Mouse (Mus musculus): ENCODE data around the gene Cse1l. TPM values are rescaled to one million over a fixed set of nuclear protein-coding genes. Genes with fewer than 3 reads are reported as not detected.

Cse1l gene
- 135 and 140 TPM in 2 replicates for polyA plus RNA-seq (2015; fragmentation: Nextera tagmentation; extraction: Ambion mirVana)

GRCm38 (mm10) chr2:166905711-166906522, at the start of gene Cse1l:
Cse1l (plus strand) TSS chr2:166906040.
- ATAC-seq (ENCODE audit: low FRiP score, low TSS enrichment) = peak; percentile 99
- Histone ChIP-seq H3K4me3 (ENCODE audit: low read length) (peak within 1 kb of the TSS; percentile 96), H3K9me3 (ENCODE audit: low read length) (no peaks in the 10 kb centered on the region), H3K4me2 (replicated peaks; ENCODE audit: low read depth, low read length) (peak within 1 kb of the TSS; percentile 97), H3K9ac (replicated peaks; ENCODE audit: low read length) (peak within 1 kb of the TSS; percentile 91), H3K27ac (ENCODE audit: low read length) (peak within 1 kb of the TSS; percentile 99), H3K27me3 (ENCODE audit: insufficient read depth, low read length) (no peaks in the 10 kb centered on the region), H3K36me3 (ENCODE audit: insufficient read depth, low read length) (0 out of 2 replicates have a peak, but pooled peaks cover 3% of the 10 kb centered on the region), H3K4me1 (ENCODE audit: insufficient read depth, low read length) (peaks cover 13% of the 10 kb centered on the region)
- under 1% methylated on average over 80 of the region's 80 CpGs for WGBS

- no peaks in the 10 kb centered on the region for H3K27me3 ChIP-seq (ENCODE audit: insufficient read depth, low read length)
- no peak overlapping the region for H3K4me2 ChIP-seq (replicated peaks; ENCODE audit: low read depth, low read length)
- no peaks in the 10 kb centered on the region for H3K9me3 ChIP-seq (ENCODE audit: low read length)
- ATAC-seq (ENCODE audit: low FRiP score, low TSS enrichment) = no peak
- no peak overlapping the region for H3K4me3 ChIP-seq (ENCODE audit: low read length)
- no peaks in the 10 kb centered on the region for H3K4me1 ChIP-seq (ENCODE audit: insufficient read depth, low read length)
- H3K27ac ChIP-seq (ENCODE audit: low read length) = no peak overlapping the region
- WGBS = 91% methylated on average over 6 of the region's 6 CpGs
- H3K9ac ChIP-seq (replicated peaks; ENCODE audit: low read length) = no peak overlapping the region
- peaks cover 36% of the 10 kb centered on the region for H3K36me3 ChIP-seq (ENCODE audit: insufficient read depth, low read length)
Measured at GRCm38 (mm10) chr2:166856366-166856765, 49.5 kb upstream of the Cse1l start.

- no peak overlapping the region for H3K4me2 ChIP-seq (replicated peaks; ENCODE audit: low read depth, low read length)
- peaks cover 37% of the 10 kb centered on the region for H3K36me3 ChIP-seq (ENCODE audit: insufficient read depth, low read length)
- H3K27ac ChIP-seq (ENCODE audit: low read length) = no peak overlapping the region
- ATAC-seq (ENCODE audit: low FRiP score, low TSS enrichment) = no peak
- H3K4me3 ChIP-seq (ENCODE audit: low read length) = no peak overlapping the region
- H3K27me3 ChIP-seq (ENCODE audit: insufficient read depth, low read length) = no peaks in the 10 kb centered on the region
- no peaks in the 10 kb centered on the region for H3K4me1 ChIP-seq (ENCODE audit: insufficient read depth, low read length)
- WGBS = 99% methylated on average over 2 of the region's 2 CpGs
- H3K9me3 ChIP-seq (ENCODE audit: low read length) = no peaks in the 10 kb centered on the region
- no peak overlapping the region for H3K9ac ChIP-seq (replicated peaks; ENCODE audit: low read length)
Measured at GRCm38 (mm10) chr2:166857118-166857517, 48.7 kb upstream of the Cse1l start.

- H3K9ac ChIP-seq (replicated peaks; ENCODE audit: low read length) = no peak overlapping the region
- H3K27ac ChIP-seq (ENCODE audit: low read length) = no peak overlapping the region
- ATAC-seq (ENCODE audit: low FRiP score, low TSS enrichment) = no peak
- H3K4me2 ChIP-seq (replicated peaks; ENCODE audit: low read depth, low read length) = no peak overlapping the region
- H3K9me3 ChIP-seq (ENCODE audit: low read length) = no peaks in the 10 kb centered on the region
- H3K27me3 ChIP-seq (ENCODE audit: insufficient read depth, low read length) = no peaks in the 10 kb centered on the region
- H3K36me3 ChIP-seq (ENCODE audit: insufficient read depth, low read length) = peaks cover 35% of the 10 kb centered on the region
- WGBS = 83% methylated on average over 7 of the region's 7 CpGs
- H3K4me3 ChIP-seq (ENCODE audit: low read length) = no peak overlapping the region
- no peaks in the 10 kb centered on the region for H3K4me1 ChIP-seq (ENCODE audit: insufficient read depth, low read length)
Measured at GRCm38 (mm10) chr2:166859214-166859613, 46.6 kb upstream of the Cse1l start.

- Histone ChIP-seq H3K4me2 (replicated peaks; ENCODE audit: low read depth, low read length) (no peak overlapping the region), H3K36me3 (ENCODE audit: insufficient read depth, low read length) (peaks cover 42% of the 10 kb centered on the region), H3K27ac (ENCODE audit: low read length) (no peak overlapping the region), H3K27me3 (ENCODE audit: insufficient read depth, low read length) (no peaks in the 10 kb centered on the region), H3K4me3 (ENCODE audit: low read length) (no peak overlapping the region), H3K9me3 (ENCODE audit: low read length) (no peaks in the 10 kb centered on the region), H3K4me1 (ENCODE audit: insufficient read depth, low read length) (no peaks in the 10 kb centered on the region), H3K9ac (replicated peaks; ENCODE audit: low read length) (no peak overlapping the region)
- WGBS = 88% methylated on average over 3 of the region's 3 CpGs
- no peak for ATAC-seq (ENCODE audit: low FRiP score, low TSS enrichment)
Measured at GRCm38 (mm10) chr2:166862505-166862904, 43.3 kb upstream of the Cse1l start.

- no peak overlapping the region for H3K9ac ChIP-seq (replicated peaks; ENCODE audit: low read length)
- H3K27ac ChIP-seq (ENCODE audit: low read length) = no peak overlapping the region
- no peak overlapping the region for H3K4me3 ChIP-seq (ENCODE audit: low read length)
- no peaks in the 10 kb centered on the region for H3K27me3 ChIP-seq (ENCODE audit: insufficient read depth, low read length)
- H3K4me1 ChIP-seq (ENCODE audit: insufficient read depth, low read length) = peaks cover 3% of the 10 kb centered on the region; the same call in 1 of the 2 replicates
- WGBS = 80% methylated on average over 10 of the region's 10 CpGs
- H3K9me3 ChIP-seq (ENCODE audit: low read length) = no peaks in the 10 kb centered on the region
- no peak overlapping the region for H3K4me2 ChIP-seq (replicated peaks; ENCODE audit: low read depth, low read length)
- no peak for ATAC-seq (ENCODE audit: low FRiP score, low TSS enrichment)
- peaks cover 48% of the 10 kb centered on the region for H3K36me3 ChIP-seq (ENCODE audit: insufficient read depth, low read length)
Measured at GRCm38 (mm10) chr2:166865476-166865875, 40.4 kb upstream of the Cse1l start.

GRCm38 (mm10) chr2:166870271-166870865, 35.5 kb upstream of the Cse1l start:
- no peak overlapping the region for H3K4me3 ChIP-seq (ENCODE audit: low read length)
- H3K9ac ChIP-seq (replicated peaks; ENCODE audit: low read length) = no peak overlapping the region
- peaks cover 48% of the 10 kb centered on the region for H3K36me3 ChIP-seq (ENCODE audit: insufficient read depth, low read length)
- no peak overlapping the region for H3K27ac ChIP-seq (ENCODE audit: low read length)
- H3K4me1 ChIP-seq (ENCODE audit: insufficient read depth, low read length) = peaks cover 3% of the 10 kb centered on the region; the same call in 1 of the 2 replicates
- H3K9me3 ChIP-seq (ENCODE audit: low read length) = no peaks in the 10 kb centered on the region
- WGBS = 74% methylated on average over 20 of the region's 20 CpGs
- no peaks in the 10 kb centered on the region for H3K27me3 ChIP-seq (ENCODE audit: insufficient read depth, low read length)
- H3K4me2 ChIP-seq (replicated peaks; ENCODE audit: low read depth, low read length) = no peak overlapping the region
- peak; percentile 61 for ATAC-seq (ENCODE audit: low FRiP score, low TSS enrichment)

- H3K27ac ChIP-seq (ENCODE audit: low read length) = no peak overlapping the region
- no peak overlapping the region for H3K4me2 ChIP-seq (replicated peaks; ENCODE audit: low read depth, low read length)
- H3K9me3 ChIP-seq (ENCODE audit: low read length) = no peaks in the 10 kb centered on the region
- WGBS = 89% methylated on average over 10 of the region's 10 CpGs
- H3K4me3 ChIP-seq (ENCODE audit: low read length) = no peak overlapping the region
- no peaks in the 10 kb centered on the region for H3K27me3 ChIP-seq (ENCODE audit: insufficient read depth, low read length)
- H3K4me1 ChIP-seq (ENCODE audit: insufficient read depth, low read length) = peaks cover 3% of the 10 kb centered on the region; the same call in 1 of the 2 replicates
- no peak overlapping the region for H3K9ac ChIP-seq (replicated peaks; ENCODE audit: low read length)
- H3K36me3 ChIP-seq (ENCODE audit: insufficient read depth, low read length) = peaks cover 44% of the 10 kb centered on the region
- no peak for ATAC-seq (ENCODE audit: low FRiP score, low TSS enrichment)
Measured at GRCm38 (mm10) chr2:166870899-166871298, 34.9 kb upstream of the Cse1l start.

GRCm38 (mm10) chr2:166874675-166875280, 31.1 kb upstream of the Cse1l start:
- Histone ChIP-seq H3K4me1 (ENCODE audit: insufficient read depth, low read length) (peaks cover 3% of the 10 kb centered on the region; the same call in 1 of the 2 replicates), H3K9me3 (ENCODE audit: low read length) (no peaks in the 10 kb centered on the region), H3K27ac (ENCODE audit: low read length) (no peak overlapping the region), H3K9ac (replicated peaks; ENCODE audit: low read length) (no peak overlapping the region), H3K36me3 (ENCODE audit: insufficient read depth, low read length) (peaks cover 39% of the 10 kb centered on the region), H3K4me2 (replicated peaks; ENCODE audit: low read depth, low read length) (no peak overlapping the region), H3K27me3 (ENCODE audit: insufficient read depth, low read length) (no peaks in the 10 kb centered on the region), H3K4me3 (ENCODE audit: low read length) (no peak overlapping the region)
- no peak for ATAC-seq (ENCODE audit: low FRiP score, low TSS enrichment)
- WGBS = 88% methylated on average over 10 of the region's 10 CpGs
